Mouse (Mus musculus) brain, embryonic 14.5 days (tissue): Measurements from ENCODE around the gene Glrp1. TPM values are rescaled to one million over a fixed set of nuclear protein-coding genes. Genes with fewer than 3 reads are reported as not detected.

Experiments used
- DNase-seq: peaks from one replicate; pipeline ENCODE4 v3.0.0-alpha.2; 2011; ENCODE audit warnings: low read depth
- CTCF ChIP-seq: fragments of 200-500 bp; IDR thresholded peaks from 2 replicates; pipeline ENCODE4 v1.5.1; 2012; ENCODE audit warnings: inconsistent platforms, mild to moderate bottlenecking, moderate library complexity, borderline replicate concordance; ENCODE audit not compliant: insufficient read depth, insufficient read length; ENCODE audit errors: extremely low read depth
- POLR2A ChIP-seq: fragments of 200-500 bp; IDR thresholded peaks from 2 replicates; pipeline ENCODE4 v1.6.1; 2012; ENCODE audit warnings: mild to moderate bottlenecking, inconsistent platforms, borderline replicate concordance; ENCODE audit not compliant: poor library complexity, insufficient read depth, insufficient read length, severe bottlenecking; ENCODE audit errors: extremely low read depth
- polyA plus RNA-seq: library from polyadenylated mRNA; depleted of rRNA; stranded (reverse); fragments of >200 nt; gene quantifications from 2 replicates; pipeline ENCODE4 v1.2.3, GENCODE M21; 2012

The Glrp1 gene
- polyA plus RNA-seq, 1 experiment: 0.04 TPM

DNA sequence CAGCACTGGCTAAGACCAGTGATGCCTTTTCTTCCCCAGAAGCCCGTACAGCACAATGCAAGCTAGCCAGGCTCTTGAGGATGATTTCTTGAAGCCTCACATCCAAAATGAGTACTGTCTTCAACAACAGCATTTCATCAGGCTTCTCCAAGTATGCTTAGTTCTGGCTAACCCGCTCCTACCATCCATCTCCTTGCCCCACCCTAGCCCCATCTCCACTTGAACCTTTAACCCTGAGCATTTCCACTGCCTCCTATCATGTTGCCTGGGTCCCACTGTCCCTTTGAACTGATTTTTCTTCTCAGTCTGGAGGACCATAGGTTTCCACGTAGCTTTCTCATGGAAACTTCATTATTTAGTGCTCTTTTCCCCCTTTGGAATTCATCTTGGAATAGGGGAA, 17.5 kb downstream of the Glrp1 start:
- TF ChIP-seq POLR2A (no peak), CTCF (no peak)
- DNase-seq: no peak

DNA sequence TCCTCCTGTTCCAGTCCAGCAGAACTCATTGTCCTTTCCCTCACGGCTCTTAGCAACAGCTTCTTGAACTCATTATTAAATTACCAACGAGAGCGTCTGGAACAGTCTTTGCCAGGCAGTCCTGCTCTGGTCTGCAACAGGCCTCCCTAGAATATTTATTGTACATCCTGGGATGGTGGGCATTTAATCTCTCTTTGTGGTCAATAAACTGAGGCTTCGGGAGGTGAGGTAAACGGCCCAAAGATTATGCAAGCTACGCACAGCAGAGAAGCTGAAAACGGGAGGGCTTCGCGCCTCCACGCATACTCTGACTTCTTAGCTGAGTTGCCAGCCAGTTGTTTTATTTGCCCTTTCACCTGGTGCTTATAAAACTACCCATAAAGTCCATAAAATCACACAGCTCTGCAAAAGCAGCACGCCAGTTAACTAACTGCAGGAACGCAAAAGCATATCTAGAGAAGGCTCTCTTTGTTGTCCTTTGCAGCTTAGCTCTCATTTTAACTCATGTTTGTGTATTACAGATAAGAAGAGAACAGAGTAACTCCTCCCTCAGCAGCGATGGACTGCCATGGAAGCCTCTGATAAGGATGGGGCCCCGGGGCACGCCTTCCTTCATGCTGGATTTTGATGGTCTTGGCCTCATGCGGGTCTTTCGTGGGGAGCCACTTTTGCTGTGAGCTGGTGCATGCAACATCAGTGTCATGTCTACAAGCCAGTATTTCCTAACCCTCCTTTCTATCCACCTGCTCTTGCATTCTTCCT, 18.1 kb downstream of the Glrp1 start:
- TF ChIP-seq POLR2A (no peak), CTCF (no peak)
- no peak for DNase-seq

DNA sequence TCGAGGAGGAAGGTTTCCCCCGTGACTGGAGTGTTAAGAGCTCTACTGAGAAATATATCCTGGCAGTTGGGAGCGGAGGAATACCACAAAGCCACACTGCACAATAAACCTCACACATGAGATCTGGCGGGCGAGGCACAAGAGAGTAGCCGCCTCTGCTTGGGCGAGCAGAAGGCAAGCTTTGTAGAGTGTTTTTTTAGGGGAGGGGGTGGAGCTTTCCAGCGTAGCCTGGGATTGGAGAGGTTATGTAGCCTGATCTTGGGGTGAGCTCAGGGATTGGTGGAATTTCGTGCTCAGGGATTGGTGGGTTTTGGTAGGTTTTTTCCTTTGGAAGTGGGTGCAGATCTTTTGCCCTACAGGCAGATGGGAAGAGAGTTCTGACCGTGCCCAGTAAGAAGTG, 19.7 kb downstream of the Glrp1 start:
- no peak for DNase-seq

DNA sequence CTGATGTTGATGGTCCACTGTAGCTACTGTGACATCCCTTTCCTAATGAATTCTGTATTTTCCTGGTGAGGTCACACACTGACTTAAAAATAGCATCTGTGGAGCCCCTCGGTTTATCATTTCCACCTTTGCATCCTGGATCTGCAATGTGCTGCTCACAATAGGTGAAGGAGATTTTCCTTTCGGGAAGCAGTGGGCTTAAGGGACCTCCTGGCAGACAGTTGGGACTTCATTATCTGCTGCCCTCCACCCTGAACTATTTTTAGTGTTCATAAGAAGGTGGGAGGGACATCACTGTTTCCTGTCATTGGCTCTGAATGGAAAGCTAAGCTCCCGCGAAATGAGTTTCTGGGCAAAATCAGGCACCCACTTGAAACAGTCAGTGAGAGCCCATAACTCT, 20.9 kb downstream of the Glrp1 start:
- TF ChIP-seq POLR2A: no peak
- no peak for TF ChIP-seq CTCF
- no peak for DNase-seq

More for the DNA sequence above, 19.7 kb downstream of the Glrp1 start:
- TF ChIP-seq CTCF (no peak), POLR2A (no peak)

DNA sequence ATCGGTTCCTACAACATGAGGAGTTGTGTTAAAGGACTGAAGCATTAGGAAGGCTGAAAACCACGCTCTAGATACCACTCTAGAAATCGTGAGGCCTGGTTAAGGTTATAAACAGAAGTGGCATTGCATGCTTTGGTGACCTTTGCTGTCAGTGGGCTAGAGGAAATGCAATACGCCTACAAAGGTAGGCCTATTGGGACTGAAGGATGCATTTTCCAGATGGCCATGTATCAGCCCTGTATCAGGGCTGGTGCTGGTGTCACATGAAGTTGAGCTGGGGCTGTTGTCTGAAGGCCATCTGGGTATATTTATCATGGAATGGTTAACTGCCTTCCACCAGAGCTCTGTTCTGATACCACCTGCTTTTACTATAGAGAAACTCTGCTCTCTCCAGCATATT, 23.5 kb downstream of the Glrp1 start:
- TF ChIP-seq POLR2A (no peak), CTCF (no peak)
- DNase-seq: no peak

DNA sequence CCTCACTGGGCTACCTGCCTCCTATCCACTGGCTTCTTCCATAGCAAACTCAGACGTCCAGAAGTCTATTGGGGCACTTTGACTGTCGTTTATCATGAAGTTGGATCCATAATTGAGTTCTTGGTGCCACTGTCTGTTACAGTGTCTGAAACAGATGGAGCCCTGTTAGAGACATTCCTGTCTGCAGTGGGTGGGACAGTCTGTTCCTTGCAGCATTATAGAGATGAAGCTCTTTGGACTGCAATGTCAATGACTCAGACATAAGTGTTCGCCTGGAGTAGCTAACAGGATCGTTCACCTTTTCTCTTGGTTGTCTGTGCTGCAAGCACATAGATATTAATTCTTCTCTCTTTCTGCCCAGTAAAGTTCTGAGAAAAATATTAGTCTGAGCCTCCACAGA, 25.8 kb downstream of the Glrp1 start:
- no peak for TF ChIP-seq CTCF
- no peak for TF ChIP-seq POLR2A

DNA sequence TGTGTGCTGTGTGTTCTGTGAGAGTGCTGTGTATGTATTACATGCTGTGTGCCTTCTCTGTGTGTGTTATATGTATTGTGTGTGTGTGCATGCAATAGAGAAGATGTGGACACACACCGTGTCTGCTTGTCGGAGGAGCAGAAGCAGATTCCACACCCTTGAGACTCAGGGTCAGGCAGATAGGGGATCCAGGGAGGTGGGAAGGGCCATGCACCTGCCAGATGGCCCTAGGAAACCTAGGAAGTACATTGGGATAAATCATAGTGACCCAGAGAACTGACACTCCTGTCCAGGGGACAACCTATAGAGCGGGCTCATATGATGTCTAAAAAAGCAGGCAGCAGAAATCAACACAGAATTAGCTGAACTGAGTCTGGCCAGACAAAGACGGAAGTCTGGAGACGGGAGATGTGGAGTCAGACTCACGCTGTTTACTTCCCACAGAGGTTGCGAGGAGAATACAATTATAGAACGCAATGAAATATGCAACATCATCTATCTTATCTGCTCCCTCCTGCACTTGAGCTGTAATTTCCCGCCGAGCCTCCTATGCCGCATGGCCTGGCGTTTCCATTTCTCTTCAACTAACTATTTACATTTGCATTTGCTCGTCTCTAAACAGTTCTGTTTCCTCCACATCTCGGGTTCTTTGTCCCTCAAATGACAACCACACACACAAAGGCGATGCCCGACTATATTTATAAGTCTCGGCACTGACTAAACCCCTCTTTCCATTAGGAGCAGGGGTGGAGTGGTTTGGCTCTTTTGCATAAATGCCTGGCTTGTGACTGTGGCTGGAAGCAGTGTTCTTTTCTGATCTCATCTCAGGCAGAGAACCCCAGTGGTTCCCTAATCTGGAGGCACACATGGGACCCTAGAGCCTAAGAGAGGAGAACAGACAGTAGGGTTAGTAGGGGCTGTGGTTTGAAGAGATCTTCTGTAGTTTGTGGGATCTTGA, 27.4 kb downstream of the Glrp1 start:
- DNase-seq: peak; percentile 48
- TF ChIP-seq CTCF: no peak
- no peak for TF ChIP-seq POLR2A

More for the DNA sequence above, 25.8 kb downstream of the Glrp1 start:
- no peak for DNase-seq

DNA sequence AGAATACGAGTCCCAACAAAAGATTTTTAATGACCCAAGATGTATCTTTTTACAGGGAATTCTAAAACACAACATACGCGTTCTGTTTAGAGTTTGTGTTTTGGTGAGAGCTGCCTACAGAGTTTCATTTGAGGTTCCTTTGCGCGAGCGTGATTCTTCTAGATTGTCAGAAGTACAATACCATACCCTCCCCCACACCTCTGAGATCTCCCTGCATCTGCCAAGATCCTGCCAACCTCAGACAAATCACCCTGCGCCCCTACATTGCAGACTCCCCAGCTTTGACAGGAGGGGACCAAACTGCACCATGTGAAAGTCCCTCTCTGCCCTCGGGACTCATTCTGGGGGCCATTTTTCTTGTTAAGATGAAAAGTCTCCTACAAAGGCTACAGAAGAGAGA, 29.3 kb downstream of the Glrp1 start:
- TF ChIP-seq POLR2A: no peak
- TF ChIP-seq CTCF: no peak
- DNase-seq: peak; percentile 60

DNA sequence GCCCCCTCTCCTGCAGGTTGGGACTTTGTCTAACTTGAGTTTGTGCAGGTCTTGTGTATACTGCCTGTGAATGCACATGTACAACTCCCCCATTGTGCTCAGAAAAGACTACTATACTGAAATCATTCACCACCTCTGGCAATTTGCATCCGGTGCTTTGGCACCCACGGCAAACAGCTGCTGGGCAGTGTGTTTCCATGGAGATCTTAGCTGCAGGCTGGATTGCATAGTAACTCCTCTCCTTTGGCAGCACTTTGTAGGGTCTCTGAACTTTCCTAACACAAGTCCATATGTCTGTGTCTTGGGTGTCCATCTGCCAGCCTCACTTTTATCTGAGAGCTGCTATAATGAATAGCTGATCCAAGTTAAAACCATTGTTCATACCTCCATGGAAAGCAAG, 31.7 kb downstream of the Glrp1 start:
- DNase-seq: peak; percentile 83
- TF ChIP-seq POLR2A: no peak
- no peak for TF ChIP-seq CTCF

DNA sequence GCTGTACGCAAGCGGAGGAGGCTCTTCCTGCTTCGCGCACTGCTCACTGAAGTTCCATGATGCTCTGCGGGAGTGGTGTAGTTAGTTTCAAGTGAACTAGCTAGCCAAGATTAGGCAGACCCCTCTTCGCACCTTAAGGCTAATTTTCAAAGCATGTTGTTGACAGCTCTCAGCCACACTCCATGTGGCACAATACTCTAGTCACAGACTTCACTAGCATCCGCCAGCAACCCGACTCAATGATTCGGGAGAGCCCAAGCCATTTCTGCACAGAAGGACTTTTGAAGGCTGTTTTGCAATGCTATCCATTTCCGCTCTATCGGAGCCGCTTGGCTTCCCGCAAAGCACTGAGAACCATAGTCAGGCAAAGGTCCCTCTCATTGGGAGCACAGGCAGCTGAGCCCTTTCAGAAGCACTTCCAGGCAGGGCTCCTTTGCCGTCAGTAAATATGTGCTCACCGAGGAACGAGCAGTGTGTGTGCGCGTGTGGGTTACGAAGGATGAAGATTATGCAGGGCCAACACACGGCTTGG, 33.2 kb downstream of the Glrp1 start:
- TF ChIP-seq CTCF: no peak
- peak; percentile 45 for DNase-seq

DNA sequence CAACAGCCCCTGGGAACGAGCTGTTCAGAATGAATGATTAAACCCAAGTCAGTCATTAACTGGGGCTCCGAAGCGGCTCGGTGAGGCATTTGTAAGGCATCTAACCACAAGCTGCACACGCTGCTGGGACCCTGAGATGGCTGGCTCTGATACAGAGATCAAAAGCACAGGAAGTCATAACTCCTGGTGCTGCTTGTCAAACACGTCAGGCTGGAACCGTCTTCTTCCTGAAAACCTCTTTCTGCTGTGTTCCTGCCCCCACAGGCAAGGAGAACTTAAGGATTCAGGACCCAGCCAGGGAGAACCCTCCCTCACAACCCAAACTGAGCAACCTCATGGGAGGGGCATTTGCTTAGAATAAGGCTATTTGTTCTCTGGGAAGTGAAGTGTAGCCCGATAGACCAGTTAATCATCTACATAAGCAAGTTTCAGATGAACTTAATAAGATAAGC, 34.3 kb downstream of the Glrp1 start:
- DNase-seq: no peak

More for the DNA sequence above, 34.3 kb downstream of the Glrp1 start:
- TF ChIP-seq CTCF: no peak
- TF ChIP-seq POLR2A: no peak
